Mouse (Mus musculus) liver, adult 2 months (tissue): ENCODE data around the gene Smarcc1. TPM values are rescaled to one million over a fixed set of nuclear protein-coding genes. Genes with fewer than 3 reads are reported as not detected.

Experiments
- DNase-seq: peaks from one replicate; pipeline ENCODE4 v3.0.0-alpha.2; 2011; ENCODE audit warnings: low read depth, low spot score; ENCODE audit errors: extremely low read depth
- H3K27ac ChIP-seq: fragments of 200-500 bp; replicated peaks from 2 replicates; pipeline ENCODE4 v1.5.1; 2012; ENCODE audit warnings: low read depth, mild to moderate bottlenecking, control low read depth, inconsistent platforms, low read length; ENCODE audit not compliant: insufficient read depth
- H3K27me3 ChIP-seq: fragments of 200-500 bp; 2 replicates; pipeline ENCODE4 v1.6.1; 2012; ENCODE audit warnings: mild to moderate bottlenecking, moderate library complexity, low read length, inconsistent platforms; ENCODE audit not compliant: control insufficient read depth, insufficient read depth
- H3K36me3 ChIP-seq: fragments of 200-500 bp; 2 replicates; pipeline ENCODE4 v1.6.1; 2012; ENCODE audit warnings: low read length, inconsistent platforms; ENCODE audit not compliant: control insufficient read depth, insufficient read depth
- H3K4me1 ChIP-seq: fragments of 200-500 bp; 2 replicates; pipeline ENCODE4 v1.6.1; 2011; ENCODE audit warnings: low read length; ENCODE audit not compliant: control insufficient read depth, insufficient read depth
- H3K4me3 ChIP-seq: fragments of 200-500 bp; 2 replicates; pipeline ENCODE4 v1.5.1; 2011; ENCODE audit warnings: low read depth, mild to moderate bottlenecking, control low read depth, low read length, moderate library complexity; ENCODE audit not compliant: insufficient read depth
- H3K79me2 ChIP-seq: fragments of 200-500 bp; 2 replicates; pipeline ENCODE4 v1.6.1; 2012; ENCODE audit warnings: inconsistent platforms, mild to moderate bottlenecking, low read length, moderate library complexity; ENCODE audit not compliant: control insufficient read depth, insufficient read depth
- H3K9ac ChIP-seq: fragments of 200-500 bp; 2 replicates; pipeline ENCODE4 v1.6.1; 2012; ENCODE audit warnings: low read depth, mild to moderate bottlenecking, control low read depth, inconsistent platforms, low read length
- CTCF ChIP-seq: fragments of 200-500 bp; IDR thresholded peaks from 2 replicates; pipeline ENCODE4 v1.5.1; 2011; ENCODE audit warnings: low read depth, low read length, control low read depth
- POLR2A ChIP-seq: fragments of 200-500 bp; IDR thresholded peaks from 2 replicates; pipeline ENCODE4 v1.6.1; 2011; ENCODE audit warnings: low read length, control low read depth; ENCODE audit not compliant: insufficient read depth; ENCODE audit errors: extremely low read depth
- WGBS: fragments of 180-500 bp; shearing (Covaris S2); methylation state at CpG from one replicate; pipeline ENCODE4 v1.1.7; 2018; 5-methylcytosine and 5-hydroxymethylcytosine counted together
- polyA plus RNA-seq: library from polyadenylated mRNA; depleted of rRNA; stranded (reverse); fragments of >200 nt; gene quantifications from 2 replicates; pipeline ENCODE4 v1.2.3, GENCODE M21; 2012; rRNA removed
- total RNA-seq: library from RNA; depleted of rRNA; stranded (reverse); fragments of >200 nt; gene quantifications from 2 replicates; pipeline ENCODE4 v1.2.3, GENCODE M21; 2014; rRNA removed

Gene Smarcc1
- total and polyA plus RNA-seq, 2 experiments = 7.5 to 9.8 TPM

DNA sequence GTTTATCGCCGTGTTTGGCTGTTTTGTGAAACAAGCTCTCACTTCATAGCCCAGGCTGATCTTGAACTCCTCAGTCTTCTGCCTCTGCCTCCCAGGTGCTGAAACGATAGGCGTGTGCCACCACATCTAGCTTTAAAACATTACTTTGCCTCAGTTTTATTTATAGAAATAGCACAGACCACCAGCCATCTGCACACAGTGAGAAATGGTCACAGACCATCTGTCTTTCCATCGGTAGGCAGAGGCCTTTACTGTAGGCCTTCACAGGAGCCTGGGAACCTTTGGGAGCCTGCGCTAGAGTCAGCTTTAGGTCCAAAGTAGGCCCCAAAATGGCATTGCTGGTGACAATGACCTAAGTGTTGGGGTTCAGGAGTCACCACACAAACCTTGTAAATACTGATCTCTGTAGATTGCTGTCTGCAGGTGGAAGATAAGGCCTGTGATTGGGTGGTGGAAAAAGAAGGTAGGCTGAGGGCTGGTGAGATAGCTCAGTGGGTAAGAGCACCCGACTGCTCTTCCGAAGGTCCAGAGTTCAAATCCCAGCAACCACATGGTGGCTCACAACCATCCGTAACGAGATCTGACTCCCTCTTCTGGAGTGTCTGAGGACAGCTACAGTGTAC is 166.7 kb downstream of the Smarcc1 start:
- DNase-seq = no peak
- WGBS = 97% methylated on average over 10 of the region's 10 CpGs
- TF ChIP-seq CTCF (no peak), POLR2A (no peak)

DNA sequence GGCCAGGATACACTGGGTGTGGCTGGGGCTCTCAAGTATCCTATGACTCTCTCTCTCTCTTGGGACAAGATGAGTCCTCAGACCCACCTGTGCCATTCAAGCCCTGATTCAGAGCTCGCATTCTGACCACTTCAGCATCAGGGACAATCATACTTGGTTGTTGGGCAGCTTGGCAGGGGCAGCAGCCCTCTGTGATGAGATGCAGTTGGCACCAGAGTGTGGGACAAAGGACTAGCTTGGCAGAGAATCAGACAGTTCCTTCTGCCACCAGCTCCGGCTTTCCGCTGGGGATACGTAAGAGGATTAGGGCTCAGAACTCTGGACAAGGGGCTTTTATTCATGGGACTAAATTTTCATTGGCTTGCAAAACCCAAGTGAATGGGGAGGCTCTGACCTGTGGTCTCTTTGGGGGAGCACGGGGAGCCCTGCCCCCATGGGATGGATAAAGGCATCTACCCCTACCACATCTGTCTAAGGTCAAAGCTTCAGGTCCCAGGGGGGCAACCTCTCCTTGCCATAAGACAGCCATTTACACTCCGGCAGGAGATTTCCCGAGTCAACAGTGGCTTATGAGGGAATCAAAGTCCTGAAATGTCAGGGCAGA is 169.9 kb downstream of the Smarcc1 start:
- H3K79me2 ChIP-seq = no peaks in the 10 kb centered on the region
- DNase-seq = no peak
- no peak for TF ChIP-seq POLR2A
- no peak for TF ChIP-seq CTCF
- H3K9ac ChIP-seq = no peak overlapping the region
- H3K27me3 ChIP-seq = no peaks in the 10 kb centered on the region
- H3K4me3 ChIP-seq = no peak overlapping the region
- no peaks in the 10 kb centered on the region for H3K36me3 ChIP-seq
- H3K27ac ChIP-seq = no peak overlapping the region
- H3K4me1 ChIP-seq = no peaks in the 10 kb centered on the region
- 86% methylated on average over 7 of the region's 7 CpGs for WGBS

More for the DNA sequence above, 166.7 kb downstream of the Smarcc1 start:
- Histone ChIP-seq H3K79me2 (no peaks in the 10 kb centered on the region), H3K27ac (no peak overlapping the region), H3K27me3 (no peaks in the 10 kb centered on the region), H3K4me1 (no peaks in the 10 kb centered on the region), H3K36me3 (no peaks in the 10 kb centered on the region), H3K9ac (no peak overlapping the region), H3K4me3 (no peak overlapping the region)

Other genes starting within 250 kb of the Smarcc1 start
- gene Cdc25a, start 242.1 kb upstream of the Smarcc1 start, total RNA-seq = 0.92 and 2.1 TPM in 2 replicates
- 0.73 and 0.87 TPM in 2 replicates for gene Cdc25a, start 242.1 kb upstream of the Smarcc1 start, polyA plus RNA-seq
- 16.8 and 19.3 TPM in 2 replicates for gene Map4, start 186.2 kb upstream of the Smarcc1 start, total RNA-seq
- 43.2 and 50.9 TPM in 2 replicates for gene Map4, start 186.2 kb upstream of the Smarcc1 start, polyA plus RNA-seq
- gene Dhx30, start 122 bp downstream of the Smarcc1 start, total RNA-seq = 20.6 and 24.8 TPM in 2 replicates
- gene Dhx30, start 122 bp downstream of the Smarcc1 start, polyA plus RNA-seq = 35.0 and 48.5 TPM in 2 replicates
- gene Cspg5, start 126.1 kb downstream of the Smarcc1 start, total RNA-seq = 0.09 and 0.13 TPM in 2 replicates
- gene Cspg5, start 126.1 kb downstream of the Smarcc1 start, polyA plus RNA-seq = 0.16 and 0.30 TPM in 2 replicates
- 5.0 and 5.9 TPM in 2 replicates for gene Elp6, start 187.5 kb downstream of the Smarcc1 start, total RNA-seq
- gene Elp6, start 187.5 kb downstream of the Smarcc1 start, polyA plus RNA-seq = 6.6 and 7.3 TPM in 2 replicates
- 51.8 and 84.8 TPM in 2 replicates for gene Scap, start 215.6 kb downstream of the Smarcc1 start, total RNA-seq
- 68.7 and 72.9 TPM in 2 replicates for gene Scap, start 215.6 kb downstream of the Smarcc1 start, polyA plus RNA-seq